ENCODE assay signal across 24 mouse cellular contexts in the genomic region with DNA sequence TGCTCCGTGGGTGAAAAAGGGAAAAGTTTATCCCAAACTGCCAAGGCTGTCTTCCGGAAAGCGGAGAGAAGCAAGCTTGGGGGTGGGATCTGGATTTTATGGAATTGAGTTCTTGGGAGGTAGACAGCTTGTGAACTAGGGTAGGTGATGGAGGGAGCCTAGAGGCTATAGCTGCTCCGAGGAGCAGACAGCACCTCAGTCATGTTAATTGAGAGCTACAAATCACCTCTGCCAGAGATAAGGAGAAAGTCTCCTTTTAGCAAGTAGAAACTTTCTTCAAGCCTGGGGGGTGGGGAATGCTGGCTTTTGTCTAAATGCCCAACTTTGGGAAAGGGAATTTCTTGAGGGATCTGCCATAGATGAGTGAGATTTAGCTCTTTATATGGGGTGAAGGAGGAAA.
"Had no signal": no experiment of that assay in that cellular context is flagged by ENCODE, and none has a peak within 500 bp of the region (broad histone marks: within the 10 kb centered on the region; RNA-seq: fewer than 3 reads in every experiment).

No protein-coding gene starts in this region.

- H3K27ac ChIP-seq: heart, embryonic 10.5 days; hindbrain, embryonic 13.5 days; hindbrain, embryonic 15.5 days; hindbrain, postnatal 0 days; kidney, postnatal 0 days; limb, embryonic 13.5 days; limb, embryonic 15.5 days; liver, embryonic 13.5 days; liver, embryonic 15.5 days had no signal

- ATAC-seq: hindbrain, postnatal 0 days; intestine, embryonic 16.5 days had no signal

- DNase-seq: gastrocnemius, postnatal 14 days; gastrocnemius, postnatal 36 days; heart, adult 18-20 months; heart, postnatal 10 days; heart, postnatal 36 days; kidney, adult 11 months; kidney, adult 8-10 months; kidney, postnatal 14 days; kidney, postnatal 36 days; layer of hippocampus, adult 9-11 months; layer of hippocampus, postnatal 36 days; left cerebral cortex, postnatal 4 days; liver, embryonic 13.5 days had no signal

- H3K36me3 ChIP-seq: heart, embryonic 10.5 days; heart, embryonic 12.5 days; hindbrain, embryonic 13.5 days; hindbrain, embryonic 15.5 days; limb, embryonic 13.5 days; limb, embryonic 15.5 days; liver, embryonic 13.5 days; liver, embryonic 15.5 days had no signal

- H3K4me1 ChIP-seq: heart, embryonic 10.5 days; heart, embryonic 12.5 days; hindbrain, embryonic 13.5 days; hindbrain, embryonic 15.5 days; limb, embryonic 13.5 days; limb, embryonic 15.5 days; liver, embryonic 15.5 days had no signal

- H3K9ac ChIP-seq: heart, embryonic 12.5 days; hindbrain, embryonic 13.5 days; hindbrain, embryonic 15.5 days; limb, embryonic 13.5 days; limb, embryonic 15.5 days; liver, embryonic 13.5 days; liver, embryonic 15.5 days had no signal

- H3K9me3 ChIP-seq: heart, embryonic 10.5 days; heart, embryonic 12.5 days; hindbrain, embryonic 13.5 days; hindbrain, embryonic 15.5 days; limb, embryonic 13.5 days; limb, embryonic 15.5 days; liver, embryonic 13.5 days; liver, embryonic 15.5 days had no signal

- H3K4me3 ChIP-seq: heart, embryonic 10.5 days; heart, embryonic 12.5 days; hindbrain, embryonic 13.5 days; hindbrain, embryonic 15.5 days; limb, embryonic 13.5 days; limb, embryonic 15.5 days; liver, embryonic 13.5 days; liver, embryonic 15.5 days had no signal

- H3K27me3 ChIP-seq: heart, embryonic 12.5 days; hindbrain, embryonic 13.5 days; hindbrain, embryonic 15.5 days; limb, embryonic 13.5 days; limb, embryonic 15.5 days; liver, embryonic 13.5 days; liver, embryonic 15.5 days had no signal

- H3K4me2 ChIP-seq: heart, embryonic 12.5 days; hindbrain, embryonic 13.5 days; hindbrain, embryonic 15.5 days; limb, embryonic 13.5 days; limb, embryonic 15.5 days; liver, embryonic 11.5 days; liver, embryonic 13.5 days; liver, embryonic 15.5 days had no signal
